Mouse (Mus musculus) monocyte, adult 59 days (primary cell): Measurements from ENCODE around the gene Defa36. TPM values are rescaled to one million over a fixed set of nuclear protein-coding genes. Genes with fewer than 3 reads are reported as not detected.

ENCODE experiments used
- total RNA-seq, 2 experiments: library from RNA; stranded (reverse); gene quantifications; one replicate each; pipeline ENCODE4 v1.2.4; 2023

Defa36 gene
- not detected for total RNA-seq

GRCm38 (mm10) chr8:21427111-21427510 lies at the start of gene Defa36:
Gene Defa36, plus strand, starts transcription at chr8:21427411.

GRCm38 (mm10) chr8:21378215-21378614 lies 49.0 kb upstream of the Defa36 start, which contains the start of gene Defa2:
Gene Defa2, plus strand, starts transcription at chr8:21378515.

GRCm38 (mm10) chr8:21391511-21391910 lies 35.7 kb upstream of the Defa36 start, which contains the start of gene Defa33:
Gene Defa33, plus strand, starts transcription at chr8:21391811.

GRCm38 (mm10) chr8:21456460-21456859 lies 29.2 kb downstream of the Defa36 start, which contains the start of gene Gm7849:
Gene Gm7849, minus strand, starts transcription at chr8:21456560.

Other genes with a start within 250 kb of the Defa36 start
- not detected for gene Defa31, start 235.8 kb upstream of the Defa36 start, total RNA-seq
- not detected for gene Gm15293, start 225.8 kb upstream of the Defa36 start, total RNA-seq
- not detected for gene Gm15292, start 177.7 kb upstream of the Defa36 start, total RNA-seq
- not detected for gene Defa27, start 111.9 kb upstream of the Defa36 start, total RNA-seq
- not detected for gene Defa29, start 100.4 kb upstream of the Defa36 start, total RNA-seq
- not detected for gene Defa2, start 48.9 kb upstream of the Defa36 start, total RNA-seq
- not detected for gene Defa33, start 35.6 kb upstream of the Defa36 start, total RNA-seq
- not detected for gene Gm7849, start 29.1 kb downstream of the Defa36 start, total RNA-seq
- gene Defa20, start 81.8 kb downstream of the Defa36 start, total RNA-seq, result not detected
- gene Defa32, start 101.6 kb downstream of the Defa36 start, total RNA-seq, result not detected
- not detected for gene Defa37, start 138.0 kb downstream of the Defa36 start, total RNA-seq
- not detected for gene Defa28, start 155.6 kb downstream of the Defa36 start, total RNA-seq
- gene Gm7861, start 167.1 kb downstream of the Defa36 start, total RNA-seq, result not detected
- not detected for gene Defa26, start 190.8 kb downstream of the Defa36 start, total RNA-seq
- not detected for gene Defa17, start 228.4 kb downstream of the Defa36 start, total RNA-seq
- gene Defa34, start 238.4 kb downstream of the Defa36 start, total RNA-seq, result not detected